Mouse (Mus musculus) erythroblast, adult 5-6 weeks (primary cell): ENCODE results near the gene Spred3. TPM values are rescaled to one million over a fixed set of nuclear protein-coding genes. Genes with fewer than 3 reads are reported as not detected.
A peak's percentile ranks its signal among the peaks of the same experiment; 100 is the strongest.

Source experiments
- ATAC-seq: replicated peaks from 2 replicates; pipeline ENCODE4 v1.8.0; 2016; ENCODE audit warnings: moderate number of reproducible peaks, mild to moderate bottlenecking, moderate TSS enrichment, inconsistent platforms; ENCODE audit not compliant: poor library complexity, low FRiP score, severe bottlenecking
- total RNA-seq, 2 experiments: library from RNA; stranded (forward) in 1 of 2; stranded (reverse) in 1 of 2; fragments of 150-400 nt in 1 of 2; fragments of 200-764, 138-1000 nt in 1 of 2; gene quantifications; 2 replicates each; pipeline versions ENCODE4 v1.2.3 to v1.2.4; 2015 to 2017; ENCODE audit warnings: low replicate concordance in 2 of 2

Gene Spred3
- total RNA-seq, 2 experiments from 2014 or later, result 0.77 to 0.85 TPM

DNA sequence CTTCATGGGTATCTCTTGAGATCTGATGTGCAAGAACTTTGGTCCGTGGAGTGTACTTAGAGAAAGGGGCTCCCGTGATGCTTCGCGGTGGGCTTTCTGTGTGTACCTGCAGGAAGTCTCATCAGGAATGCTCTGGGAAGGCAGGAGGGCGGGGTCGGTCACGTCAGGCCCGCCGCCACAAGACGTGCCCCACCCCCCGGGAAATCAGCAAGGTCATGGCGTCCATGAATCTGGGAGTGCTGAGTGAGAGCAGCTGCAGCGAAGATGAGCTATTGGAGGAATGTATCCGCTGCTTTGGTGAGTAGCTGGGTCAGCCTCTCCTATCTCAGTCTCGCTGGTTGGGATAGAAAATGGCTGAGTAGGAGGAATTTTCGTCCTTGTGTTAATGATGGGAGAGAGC is 32.8 kb downstream of the Spred3 start:
- no peak for ATAC-seq

DNA sequence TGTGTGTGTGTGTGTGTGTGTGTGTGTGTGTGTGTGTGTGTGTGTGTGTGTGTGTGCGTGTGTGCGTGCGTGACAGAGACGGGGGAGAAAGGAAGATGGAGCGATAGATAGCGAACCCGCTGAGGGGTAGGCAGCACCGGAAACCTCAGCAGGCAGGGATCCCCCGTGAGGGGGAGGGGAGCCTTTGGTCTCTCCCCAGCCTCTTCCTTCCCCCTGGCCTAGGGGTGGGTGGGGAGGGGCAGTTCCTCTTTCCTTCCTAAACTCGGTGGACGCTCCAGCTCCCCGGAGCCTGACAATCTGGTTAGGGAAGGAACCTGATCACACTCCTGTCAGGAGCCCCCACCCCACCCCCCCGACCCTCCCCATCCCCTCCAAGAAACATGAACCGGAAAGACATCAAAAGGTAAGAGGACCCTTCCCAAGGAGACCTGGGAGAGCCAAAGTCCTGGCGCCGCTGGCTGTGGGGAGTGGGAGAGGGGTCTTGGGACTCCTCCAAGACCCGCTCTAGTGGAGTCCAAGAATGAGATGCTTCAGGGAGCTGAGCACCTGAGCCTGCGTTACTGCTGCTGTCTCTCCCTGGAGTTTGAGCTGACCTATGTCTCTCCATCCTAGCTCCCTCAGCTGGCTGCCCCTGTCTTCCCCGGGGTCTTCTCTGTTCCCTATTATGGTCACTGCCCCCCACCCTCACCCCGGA is 35.4 kb downstream of the Spred3 start, which contains the start of gene Rasgrp4:
TSS of gene Rasgrp4 (plus strand) at position 159 of the 694 bp plus-strand sequence.
- no peak for ATAC-seq

DNA sequence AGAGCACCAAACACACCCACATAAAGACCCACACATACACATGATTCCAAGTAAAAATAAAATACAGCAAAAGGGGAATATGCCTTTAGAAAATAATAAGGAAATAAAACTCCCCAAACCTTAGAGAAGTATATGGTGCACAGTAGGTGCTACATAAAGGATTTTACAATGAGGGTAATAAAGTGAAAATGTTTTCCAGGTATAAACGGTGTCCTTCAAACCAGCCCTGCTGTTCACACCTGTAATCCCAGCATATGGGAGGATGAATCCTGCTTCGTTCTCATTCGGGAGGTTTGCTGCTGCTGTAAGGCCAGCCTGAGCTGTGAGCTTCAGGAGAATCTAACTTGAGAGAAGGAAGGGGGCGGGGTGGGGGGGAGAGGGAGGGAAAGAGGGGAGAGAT is 36.0 kb downstream of the Spred3 start:
- ATAC-seq, result no peak

DNA sequence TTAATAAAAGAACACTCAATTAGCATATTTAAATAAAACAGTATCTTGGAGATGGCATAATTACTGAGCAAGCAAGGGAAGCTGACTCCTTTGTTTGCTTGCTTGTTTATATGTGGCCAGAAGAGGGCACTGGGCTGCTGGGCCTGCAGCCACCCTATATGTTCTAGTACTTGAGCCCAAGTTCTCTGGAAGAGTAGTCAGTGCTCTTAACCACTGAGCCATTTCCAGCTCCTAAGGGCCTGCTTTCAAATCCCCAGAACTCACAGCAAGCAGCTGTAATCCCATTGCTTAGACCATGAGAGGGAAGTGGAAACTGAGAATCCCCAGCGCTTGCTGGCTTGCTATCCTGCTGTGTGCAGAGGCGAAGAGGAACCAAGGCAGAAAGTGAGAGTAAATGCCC is 41.5 kb downstream of the Spred3 start:
- no peak for ATAC-seq

DNA sequence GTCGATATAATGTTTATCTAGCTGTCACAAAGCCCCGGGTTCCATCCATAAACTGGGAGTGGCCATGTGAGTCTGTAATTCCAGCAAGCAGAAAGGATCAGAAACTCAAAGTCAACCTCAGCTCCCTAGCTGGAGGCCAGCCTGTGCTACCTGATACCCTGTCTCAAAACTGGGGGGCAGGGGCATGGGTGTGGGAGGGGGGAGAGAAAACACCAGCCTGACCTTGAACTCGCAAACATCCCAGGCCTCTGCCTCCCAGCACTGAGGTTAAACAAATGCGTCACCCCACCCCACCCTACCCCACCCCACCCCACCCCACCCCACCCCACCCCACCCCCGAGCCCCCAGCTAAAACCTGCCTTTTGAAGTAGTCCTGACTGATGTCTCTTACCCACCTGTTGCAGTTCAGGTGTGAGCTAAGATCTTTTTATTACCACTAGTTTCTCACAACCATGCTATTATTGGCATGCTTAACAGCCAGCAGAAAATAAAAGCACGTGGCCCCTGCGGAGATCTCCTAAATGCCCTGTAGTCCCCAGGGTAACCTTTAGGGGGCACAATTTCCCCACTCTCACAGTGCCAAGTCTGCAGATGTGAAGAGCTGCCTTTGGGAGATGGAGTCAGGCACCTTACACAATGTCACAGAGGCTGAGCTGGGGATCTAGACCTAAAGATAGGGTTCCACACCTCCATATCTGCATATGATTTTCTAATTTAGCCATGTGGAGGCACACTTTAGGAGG is 43.9 kb downstream of the Spred3 start:
- ATAC-seq, result no peak

DNA sequence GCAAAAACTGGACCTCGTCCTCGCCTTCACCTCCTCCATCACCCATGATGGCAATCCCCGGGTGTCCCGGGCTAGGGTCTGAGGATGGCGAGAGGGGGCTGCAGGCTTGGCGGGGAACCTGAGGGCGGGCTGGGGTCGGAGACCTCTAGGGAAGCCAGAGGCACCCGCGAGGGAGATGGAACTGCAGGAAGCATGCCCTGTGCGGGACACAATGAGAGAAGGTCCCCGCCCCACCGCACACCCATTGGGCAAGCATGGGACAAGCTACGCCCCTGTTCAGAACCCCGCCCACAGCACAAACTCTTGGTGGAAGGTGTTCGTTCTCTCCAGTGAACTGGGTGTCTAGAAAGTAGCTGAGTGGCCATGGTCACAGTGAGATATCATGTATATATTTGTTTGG is 45.2 kb downstream of the Spred3 start, which contains the start of gene Ryr1:
TSS of gene Ryr1 (minus strand) at position 210 of the 400 bp plus-strand sequence.
- ATAC-seq, result 0 out of 2 replicates have a peak, but pooled peaks have one; percentile 60

DNA sequence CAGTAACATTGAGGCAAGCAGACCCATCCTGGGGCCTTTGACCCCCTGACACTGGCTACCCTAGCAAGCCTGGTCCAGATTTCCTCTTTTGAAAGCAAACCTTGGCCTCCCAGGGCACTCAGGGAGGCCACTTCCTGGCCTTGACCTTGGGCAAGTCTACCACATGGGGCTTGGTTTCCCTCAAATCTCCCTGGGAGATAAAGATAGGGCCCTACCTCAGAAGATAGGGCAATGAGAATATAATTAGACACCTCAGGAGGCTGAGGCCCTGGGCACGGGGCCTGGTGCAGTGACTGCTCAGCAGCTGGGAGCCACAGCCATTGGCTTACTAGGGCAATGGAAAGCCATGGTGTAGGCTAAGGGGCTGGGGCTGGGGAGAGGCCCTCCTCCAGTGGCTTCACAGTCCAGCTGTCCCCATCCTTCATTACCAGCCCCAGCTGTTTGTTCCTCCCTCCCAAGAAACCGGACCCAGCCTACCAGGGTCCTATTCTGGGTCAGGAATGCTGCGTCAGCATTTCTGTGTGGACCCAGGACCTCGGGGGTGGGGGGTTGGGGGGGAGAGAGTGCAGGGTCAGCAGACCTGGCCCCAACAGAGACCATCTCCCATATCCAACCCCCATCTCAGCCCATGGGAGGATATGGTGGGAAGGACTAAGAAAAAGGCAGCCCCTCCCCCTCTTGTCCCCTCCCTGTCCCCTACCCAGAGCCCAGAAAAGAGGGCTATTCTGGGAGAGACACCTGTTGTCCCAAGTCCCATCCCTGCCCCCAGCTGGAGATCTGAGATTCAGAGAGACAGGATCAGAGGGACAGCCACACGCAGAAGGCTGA is 46.5 kb downstream of the Spred3 start:
- ATAC-seq, result no peak

DNA sequence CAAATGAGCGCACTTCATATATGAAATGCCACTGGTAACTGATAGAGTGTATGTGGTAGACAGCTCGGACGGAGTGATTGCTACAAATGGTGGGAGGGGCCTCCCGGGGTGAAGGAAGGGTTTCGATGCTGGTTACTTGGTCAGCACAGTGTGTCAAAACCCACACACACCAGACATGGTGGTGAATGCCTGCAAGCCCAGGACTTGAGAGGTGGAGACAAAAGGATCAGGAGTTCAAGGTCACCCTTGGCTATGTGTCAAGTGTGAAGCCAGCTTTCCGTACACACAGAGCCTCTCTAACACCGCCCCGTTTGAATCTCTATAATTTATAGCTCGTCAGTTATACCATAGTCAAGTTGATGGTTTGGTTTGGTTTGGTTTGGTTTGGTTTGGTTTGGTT is 47.4 kb downstream of the Spred3 start:
- no peak for ATAC-seq

DNA sequence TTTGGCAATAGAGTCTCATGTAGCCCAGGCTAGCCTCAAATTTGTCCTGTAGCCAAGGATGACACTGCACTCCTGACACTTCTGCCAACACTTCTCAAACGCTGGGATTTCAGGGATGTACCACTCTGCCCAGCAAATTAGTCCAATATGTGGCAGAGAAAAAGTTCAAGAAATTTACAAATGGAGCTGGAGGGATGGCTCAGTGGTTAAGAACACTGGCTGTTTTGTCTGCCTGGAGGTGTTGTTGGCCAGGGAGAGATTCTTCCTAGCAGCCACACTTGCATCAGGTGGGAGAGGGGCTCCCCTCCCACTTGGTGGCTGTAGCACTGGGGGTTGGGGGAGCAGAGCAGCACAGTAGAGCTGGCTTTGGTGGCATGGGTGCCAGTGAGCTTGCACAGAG is 50.7 kb downstream of the Spred3 start:
- no peak for ATAC-seq

DNA sequence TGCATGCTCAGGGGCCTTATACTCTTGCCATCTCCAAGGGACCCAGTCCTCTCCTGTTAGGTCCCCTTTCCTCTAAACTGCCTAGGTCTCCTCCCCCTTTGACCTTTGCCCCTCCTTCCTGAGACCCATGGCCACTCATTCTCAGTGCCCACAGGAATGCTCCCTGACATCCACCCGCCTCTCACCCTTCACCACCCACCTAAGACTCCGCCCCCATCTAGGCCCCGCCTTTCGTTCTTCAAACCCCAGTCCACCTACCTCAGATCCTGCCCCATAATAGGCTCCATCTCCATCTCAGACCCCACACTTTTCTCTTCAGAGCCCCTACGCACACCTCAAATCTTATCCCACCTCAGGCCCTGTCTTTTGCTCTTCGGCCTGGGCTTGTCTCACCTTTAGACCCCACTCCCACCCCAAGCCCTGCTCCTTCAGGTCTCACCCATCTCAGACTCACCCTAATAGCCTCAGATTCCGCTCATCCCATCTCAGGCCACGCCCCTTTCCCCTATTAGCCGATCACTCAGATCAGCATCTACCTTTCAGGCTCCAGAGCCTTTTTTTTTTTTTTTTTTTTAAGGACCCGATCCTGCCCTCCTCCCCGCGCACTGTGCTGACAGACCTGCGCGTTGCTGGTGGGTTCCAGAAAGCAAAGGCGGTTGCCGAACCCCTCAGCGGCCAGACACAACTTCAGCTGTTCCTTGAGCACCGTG is 51.9 kb downstream of the Spred3 start:
- no peak for ATAC-seq

DNA sequence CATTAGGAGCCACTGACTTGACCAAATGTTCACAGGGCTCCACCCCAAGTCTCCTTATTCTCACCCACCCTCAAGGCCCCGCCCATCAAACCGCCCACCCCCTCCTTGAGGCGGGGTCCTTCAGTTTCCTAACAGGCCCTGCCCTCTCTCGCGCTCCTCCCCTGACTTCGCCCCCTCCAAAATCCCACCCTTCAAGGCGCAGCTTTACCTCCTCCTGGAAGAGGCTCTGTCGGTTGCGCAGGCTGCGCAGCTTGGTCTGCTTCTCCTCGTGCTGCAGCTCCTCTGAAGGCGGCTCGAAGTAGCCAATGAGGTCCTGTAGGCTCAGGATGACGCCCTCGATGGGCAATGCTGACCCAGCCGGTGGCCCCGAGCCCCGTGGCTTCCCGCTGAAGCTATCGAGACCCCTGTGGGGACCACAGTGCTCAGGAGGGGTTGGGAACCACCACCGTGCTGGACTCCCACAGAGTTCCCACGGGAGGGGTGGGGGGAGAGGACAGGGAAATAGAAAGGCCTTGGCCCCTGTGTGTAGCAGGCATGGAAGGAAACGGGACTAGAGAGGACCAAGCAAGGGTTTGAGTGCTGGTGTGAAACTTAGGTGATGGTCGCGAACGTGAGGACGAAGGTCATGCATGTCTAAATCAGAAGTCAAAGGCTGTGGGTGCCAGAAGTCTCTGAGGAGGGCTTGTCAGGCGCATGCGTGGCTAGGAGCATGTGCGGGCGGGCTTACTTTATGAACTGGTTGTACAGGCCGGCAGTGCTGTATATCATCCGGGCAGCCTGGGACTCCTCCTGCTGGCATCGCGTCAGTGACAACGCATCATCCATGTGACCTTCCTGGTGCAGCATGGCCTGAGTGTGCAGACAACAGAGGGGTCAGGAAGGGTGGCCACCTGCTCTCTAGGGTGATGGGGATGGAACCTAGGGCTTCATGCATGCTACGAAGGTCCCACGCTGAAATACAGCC is 60.9 kb downstream of the Spred3 start:
- ATAC-seq, result no peak

Other genes with a start within 250 kb of the Spred3 start
- gene Actn4, start 208.1 kb downstream of the Spred3 start, total RNA-seq (2015; ENCODE audit: low replicate concordance), result 42.0 and 55.3 TPM in 2 replicates
- 45.1 and 45.4 TPM in 2 replicates for gene Actn4, start 208.1 kb downstream of the Spred3 start, total RNA-seq (2017; ENCODE audit: low replicate concordance)
- 50.7 and 81.1 TPM in 2 replicates for gene Eif3k, start 188.5 kb downstream of the Spred3 start, total RNA-seq (2015; ENCODE audit: low replicate concordance)
- gene Eif3k, start 188.5 kb downstream of the Spred3 start, total RNA-seq (2017; ENCODE audit: low replicate concordance), result 115 and 133 TPM in 2 replicates
- gene Map4k1, start 188.4 kb downstream of the Spred3 start, total RNA-seq (2015; ENCODE audit: low replicate concordance), result 5.6 and 6.7 TPM in 2 replicates
- 11.3 and 11.8 TPM in 2 replicates for gene Map4k1, start 188.4 kb downstream of the Spred3 start, total RNA-seq (2017; ENCODE audit: low replicate concordance)
- 0.21 TPM in 1 of 2 replicates, not detected in the other for gene Ryr1, start 45.2 kb downstream of the Spred3 start, total RNA-seq (2015; ENCODE audit: low replicate concordance)
- gene Ryr1, start 45.2 kb downstream of the Spred3 start, total RNA-seq (2017; ENCODE audit: low replicate concordance), result under 0.01 TPM in 1 of 2 replicates, not detected in the other
- 3.5 and 23.4 TPM in 2 replicates for gene Rasgrp4, start 35.6 kb downstream of the Spred3 start, total RNA-seq (2015; ENCODE audit: low replicate concordance)
- gene Rasgrp4, start 35.6 kb downstream of the Spred3 start, total RNA-seq (2017; ENCODE audit: low replicate concordance), result 4.7 and 5.5 TPM in 2 replicates
- 2.1 and 4.6 TPM in 2 replicates for gene Fam98c, start 14.2 kb downstream of the Spred3 start, total RNA-seq (2015; ENCODE audit: low replicate concordance)
- 1.5 and 2.7 TPM in 2 replicates for gene Fam98c, start 14.2 kb downstream of the Spred3 start, total RNA-seq (2017; ENCODE audit: low replicate concordance)
- not detected in 2 replicates for gene Ggn, start 201 bp downstream of the Spred3 start, total RNA-seq (2015; ENCODE audit: low replicate concordance)
- gene Ggn, start 201 bp downstream of the Spred3 start, total RNA-seq (2017; ENCODE audit: low replicate concordance), result not detected in 2 replicates
- 37.1 and 71.3 TPM in 2 replicates for gene Psmd8, start 10.3 kb upstream of the Spred3 start, total RNA-seq (2015; ENCODE audit: low replicate concordance)
- 50.2 and 52.3 TPM in 2 replicates for gene Psmd8, start 10.3 kb upstream of the Spred3 start, total RNA-seq (2017; ENCODE audit: low replicate concordance)
- not detected in 2 replicates for gene Catsperg1, start 43.6 kb upstream of the Spred3 start, total RNA-seq (2015; ENCODE audit: low replicate concordance)
- 0.70 TPM in 1 of 2 replicates, not detected in the other for gene Catsperg1, start 43.6 kb upstream of the Spred3 start, total RNA-seq (2017; ENCODE audit: low replicate concordance)
- gene Kcnk6, start 62.1 kb upstream of the Spred3 start, total RNA-seq (2015; ENCODE audit: low replicate concordance), result 0.38 and 1.7 TPM in 2 replicates
- 2.9 and 4.2 TPM in 2 replicates for gene Kcnk6, start 62.1 kb upstream of the Spred3 start, total RNA-seq (2017; ENCODE audit: low replicate concordance)
- 8.5 and 11.5 TPM in 2 replicates for gene Yif1b, start 67.9 kb upstream of the Spred3 start, total RNA-seq (2015; ENCODE audit: low replicate concordance)
- gene Yif1b, start 67.9 kb upstream of the Spred3 start, total RNA-seq (2017; ENCODE audit: low replicate concordance), result 7.0 and 7.2 TPM in 2 replicates
- not detected in 2 replicates for gene 2200002D01Rik, start 78.1 kb upstream of the Spred3 start, total RNA-seq (2015; ENCODE audit: low replicate concordance)
- 2.5 TPM in 1 of 2 replicates, not detected in the other for gene 2200002D01Rik, start 78.1 kb upstream of the Spred3 start, total RNA-seq (2017; ENCODE audit: low replicate concordance)
- 15.5 and 18.8 TPM in 2 replicates for gene Spint2, start 111.5 kb upstream of the Spred3 start, total RNA-seq (2015; ENCODE audit: low replicate concordance)
- 6.8 and 7.6 TPM in 2 replicates for gene Spint2, start 111.5 kb upstream of the Spred3 start, total RNA-seq (2017; ENCODE audit: low replicate concordance)
- gene Ppp1r14a, start 118.9 kb upstream of the Spred3 start, total RNA-seq (2015; ENCODE audit: low replicate concordance), result not detected in 2 replicates
- gene Ppp1r14a, start 118.9 kb upstream of the Spred3 start, total RNA-seq (2017; ENCODE audit: low replicate concordance), result not detected in 2 replicates
- not detected in 2 replicates for gene Dpf1, start 133.5 kb upstream of the Spred3 start, total RNA-seq (2015; ENCODE audit: low replicate concordance)
- gene Dpf1, start 133.5 kb upstream of the Spred3 start, total RNA-seq (2017; ENCODE audit: low replicate concordance), result not detected in 2 replicates